Mouse (Mus musculus) naive thymus-derived CD4-positive, alpha-beta T cell, adult 5 months (primary cell): ENCODE measurements around the gene Gvin1. TPM values are rescaled to one million over a fixed set of nuclear protein-coding genes. Genes with fewer than 3 reads are reported as not detected.

Experiments used
- polyA plus RNA-seq: library from polyadenylated mRNA; unstranded; fragments of 100-300 nt; shearing (Covaris generic); gene quantifications from one replicate; pipeline ENCODE4 v1.2.1, GENCODE M21; 2017

The Gvin1 gene
- 18.6 TPM for polyA plus RNA-seq

GRCm38 (mm10) chr7:106215177-106215576, at the start of gene Gvin1:
Gene Gvin1, minus strand, starts transcription at chr7:106215326.

